Mouse (Mus musculus) myocyte (in vitro differentiated cells): Measurements from ENCODE around the gene Suclg2.

Source experiments
- CEBPB ChIP-seq: IDR thresholded peaks from 2 replicates; pipeline ENCODE4 v1.6.1; 2011; ENCODE audit warnings: mild to moderate bottlenecking, moderate library complexity; ENCODE audit not compliant: poor library complexity, insufficient read depth, severe bottlenecking
- E2F4 ChIP-seq: IDR thresholded peaks from one replicate; pipeline ENCODE4 v1.6.1; 2011; ENCODE audit warnings: mild to moderate bottlenecking, control low read depth, moderate library complexity; ENCODE audit not compliant: insufficient read depth
- MAX ChIP-seq: IDR thresholded peaks from one replicate; pipeline ENCODE4 v1.6.1; 2011; ENCODE audit warnings: low read depth, mild to moderate bottlenecking, control low read depth
- MYOD1 ChIP-seq, 3 experiments: IDR thresholded peaks; one replicate each; pipeline ENCODE4 v1.6.1; 2011; ENCODE audit warnings: control low read depth in 2 of 3, low read depth in 2 of 3, mild to moderate bottlenecking in 2 of 3, moderate library complexity in 1 of 3; ENCODE audit not compliant: insufficient read length in 2 of 3, control insufficient read depth in 1 of 3
- MYOG ChIP-seq, 3 experiments: IDR thresholded peaks; one replicate each; pipeline ENCODE4 v1.6.1; 2011; ENCODE audit warnings: control low read depth in 2 of 3, low read depth in 2 of 3, mild to moderate bottlenecking in 2 of 3; ENCODE audit not compliant: insufficient read length in 2 of 3, control insufficient read depth in 1 of 3, insufficient read depth in 1 of 3
- POLR2A ChIP-seq: IDR thresholded peaks from one replicate; pipeline ENCODE4 v1.6.1; 2011; ENCODE audit warnings: low read depth, mild to moderate bottlenecking, control low read depth, moderate library complexity; ENCODE audit not compliant: insufficient read length
- POLR2AphosphoS2 ChIP-seq: IDR thresholded peaks from one replicate; pipeline ENCODE4 v1.6.1; 2011; ENCODE audit warnings: low read depth, control low read depth; ENCODE audit not compliant: insufficient read length
- TCF12 ChIP-seq: IDR thresholded peaks from one replicate; pipeline ENCODE4 v1.6.1; 2011; ENCODE audit warnings: mild to moderate bottlenecking, control low read depth; ENCODE audit not compliant: poor library complexity, insufficient read depth, severe bottlenecking
- USF1 ChIP-seq: IDR thresholded peaks from one replicate; pipeline ENCODE4 v1.6.1; 2011; ENCODE audit warnings: low read depth, mild to moderate bottlenecking, control low read depth, moderate library complexity

- no peak for TF ChIP-seq POLR2A
- no peak for TF ChIP-seq TCF12
- TF ChIP-seq MAX: no peak
- TF ChIP-seq USF1: no peak
- TF ChIP-seq MYOG (IDR thresholded peaks at IDR 0.05; ENCODE audit: control insufficient read depth in 1 of 3, insufficient read depth in 1 of 3, insufficient read length in 2 of 3, low read depth in 2 of 3): peak in 2 of 3 experiments; percentile 13 to 49
- peak in 1 of 3 experiments; percentile 27 for TF ChIP-seq MYOD1 (IDR thresholded peaks at IDR 0.05; ENCODE audit: control insufficient read depth in 1 of 3, insufficient read length in 2 of 3, low read depth in 2 of 3)
- no peak for TF ChIP-seq POLR2AphosphoS2
- TF ChIP-seq E2F4: no peak
- TF ChIP-seq CEBPB: no peak
Observed at GRCm38 (mm10) chr6:95500771-95501170, 217.8 kb downstream of the Suclg2 start.
